Mouse (Mus musculus) small intestine, adult 2 months (tissue): ENCODE measurements around the gene Ubxn11.

Experiments
- CTCF ChIP-seq: fragments of 200-500 bp; IDR thresholded peaks from 2 replicates; pipeline ENCODE4 v1.5.1; 2012; ENCODE audit warnings: low read depth, mild to moderate bottlenecking, control low read depth, inconsistent platforms, low read length, moderate library complexity, mixed read lengths; ENCODE audit not compliant: insufficient replicate concordance, insufficient read length; ENCODE audit errors: extremely low read depth
- POLR2A ChIP-seq: fragments of 200-500 bp; IDR thresholded peaks from 2 replicates; pipeline ENCODE4 v1.6.1; 2012; ENCODE audit warnings: low read depth, mild to moderate bottlenecking, control low read depth, inconsistent platforms, low read length, moderate library complexity

DNA sequence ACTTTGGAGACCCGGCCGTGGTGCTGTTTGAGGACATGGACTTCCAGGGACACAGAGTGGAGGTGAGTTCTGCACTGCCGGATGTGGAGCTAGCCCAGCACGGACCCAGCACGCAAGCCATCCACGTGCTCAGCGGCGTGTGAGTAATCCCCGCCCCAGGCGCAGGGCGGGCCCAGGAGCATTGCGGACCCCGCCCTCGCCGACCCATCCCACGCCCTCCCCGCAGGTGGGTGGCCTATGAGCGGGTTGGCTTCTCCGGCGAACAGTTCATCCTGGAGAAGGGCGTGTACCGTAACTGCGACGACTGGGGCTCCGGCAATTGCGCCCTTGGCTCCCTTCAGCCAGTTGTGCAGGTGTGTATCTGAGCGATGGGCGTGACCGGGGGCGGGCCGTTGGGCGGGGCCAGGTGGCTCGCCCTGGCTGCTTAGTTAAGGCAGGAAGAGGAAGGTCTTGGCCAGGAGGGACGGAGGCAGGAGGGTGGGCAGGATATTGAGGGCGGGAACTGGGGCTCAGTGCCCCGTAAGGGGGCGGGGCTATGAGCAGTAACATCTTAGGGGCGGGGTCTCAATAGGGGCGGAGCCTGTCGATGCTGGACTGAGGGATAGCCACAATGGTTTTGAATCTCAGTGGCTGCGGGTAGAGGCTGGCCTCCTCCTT, 20.5 kb upstream of the Ubxn11 start:
- TF ChIP-seq CTCF: no peak
- peak; percentile 27; the same call in 1 of the 2 replicates for TF ChIP-seq POLR2A
